Mouse (Mus musculus) telencephalon, adult 2 months (tissue): ENCODE measurements around the gene Tomm22.
"Not testable (repeated sequence)": the region's sequence is repeated elsewhere in the genome, so short reads cannot be mapped to it uniquely, and the experiment has no call there.

Experiments used
- DNase-seq: peaks from one replicate; pipeline ENCODE4 v3.0.0-alpha.2; 2011; ENCODE audit warnings: low read depth, low spot score

The Tomm22 gene

GRCm38 (mm10) chr15:79670249-79670971 is at the start of gene Tomm22:
Tomm22 (plus strand) TSS chr15:79670861.
- peak; percentile 94 for DNase-seq

- no peak for DNase-seq
These were observed 40.2 kb upstream of the Tomm22 start for GRCm38 (mm10) chr15:79630471-79630870.

- no peak for DNase-seq
These were observed 29.4 kb upstream of the Tomm22 start for GRCm38 (mm10) chr15:79641135-79641817.

- no peak for DNase-seq
These were observed 25.2 kb upstream of the Tomm22 start for GRCm38 (mm10) chr15:79645483-79645882.

GRCm38 (mm10) chr15:79648130-79648529 is 22.5 kb upstream of the Tomm22 start:
- no peak for DNase-seq

GRCm38 (mm10) chr15:79650569-79650968 is 20.1 kb upstream of the Tomm22 start:
- no peak for DNase-seq

- DNase-seq, result no peak
These were observed 19.2 kb upstream of the Tomm22 start for GRCm38 (mm10) chr15:79651481-79651880.

GRCm38 (mm10) chr15:79656451-79656850 is 14.2 kb upstream of the Tomm22 start:
- DNase-seq, result peak; percentile 62

- DNase-seq, result peak; percentile 72
These were observed 12.7 kb upstream of the Tomm22 start for GRCm38 (mm10) chr15:79657837-79658530.

GRCm38 (mm10) chr15:79658531-79659375 is 11.9 kb upstream of the Tomm22 start, which contains the start of the genes Fam227a and Cby1:
Fam227a (minus strand) TSS chr15:79658956.
Cby1 (plus strand) TSS chr15:79659199.
- DNase-seq, result peak; percentile 90

- no peak for DNase-seq
These were observed 8.8 kb upstream of the Tomm22 start for GRCm38 (mm10) chr15:79661852-79662251.

GRCm38 (mm10) chr15:79664666-79665065 is 6.0 kb upstream of the Tomm22 start:
- DNase-seq, result peak; percentile 83

- no peak for DNase-seq
These were observed 1.5 kb upstream of the Tomm22 start for GRCm38 (mm10) chr15:79669195-79669594.

- no peak for DNase-seq
These were observed 275 bp downstream of the Tomm22 start for GRCm38 (mm10) chr15:79670972-79671299.

GRCm38 (mm10) chr15:79671828-79672348 is 1.2 kb downstream of the Tomm22 start:
- not testable (repeated sequence) for DNase-seq

GRCm38 (mm10) chr15:79677936-79678335 is 7.3 kb downstream of the Tomm22 start:
- DNase-seq, result no peak

- no peak for DNase-seq
These were observed 11.3 kb downstream of the Tomm22 start for GRCm38 (mm10) chr15:79681973-79682372.

- no peak for DNase-seq
These were observed 12.5 kb downstream of the Tomm22 start for GRCm38 (mm10) chr15:79683146-79683545.

GRCm38 (mm10) chr15:79683707-79684465 is 13.2 kb downstream of the Tomm22 start:
- DNase-seq, result no peak

- DNase-seq, result no peak
These were observed 14.0 kb downstream of the Tomm22 start for GRCm38 (mm10) chr15:79684616-79685015.
